Mouse (Mus musculus) adrenal gland, postnatal 14 days (tissue): ENCODE results near the gene Zfand3. TPM values are rescaled to one million over a fixed set of nuclear protein-coding genes. Genes with fewer than 3 reads are reported as not detected.
A peak's percentile ranks its signal among the peaks of the same experiment; 100 is the strongest.

Experiments used
- DNase-seq: peaks from one replicate; pipeline ENCODE4 v3.0.0; 2021; ENCODE audit warnings: mixed read lengths
- total RNA-seq: library from RNA; stranded (reverse); gene quantifications from 2 replicates; pipeline ENCODE4 v1.2.3, GENCODE M21; 2021

The Zfand3 gene
- total RNA-seq, 1 experiment from 2014 or later: 126 TPM

GRCm38 (mm10) chr17:30110678-30111077, 106.1 kb downstream of the Zfand3 start:
- no peak for DNase-seq

GRCm38 (mm10) chr17:30111556-30111955, 107.0 kb downstream of the Zfand3 start:
- DNase-seq: no peak

GRCm38 (mm10) chr17:30112080-30112479, 107.5 kb downstream of the Zfand3 start:
- DNase-seq: no peak

- no peak for DNase-seq
Measured at GRCm38 (mm10) chr17:30112555-30113305, 108.2 kb downstream of the Zfand3 start.

GRCm38 (mm10) chr17:30114761-30115160, 110.2 kb downstream of the Zfand3 start:
- DNase-seq: peak; percentile 31

GRCm38 (mm10) chr17:30116226-30116625, 111.7 kb downstream of the Zfand3 start:
- DNase-seq: peak; percentile 19

- no peak for DNase-seq
Measured at GRCm38 (mm10) chr17:30118036-30118435, 113.5 kb downstream of the Zfand3 start.

GRCm38 (mm10) chr17:30122278-30122677, 117.7 kb downstream of the Zfand3 start:
- no peak for DNase-seq

- DNase-seq: no peak
Measured at GRCm38 (mm10) chr17:30128456-30128855, 123.9 kb downstream of the Zfand3 start.

GRCm38 (mm10) chr17:30129220-30129619, 124.7 kb downstream of the Zfand3 start:
- no peak for DNase-seq

- DNase-seq: no peak
Measured at GRCm38 (mm10) chr17:30130326-30130725, 125.8 kb downstream of the Zfand3 start.

GRCm38 (mm10) chr17:30133641-30134040, 129.1 kb downstream of the Zfand3 start:
- no peak for DNase-seq

- DNase-seq: no peak
Measured at GRCm38 (mm10) chr17:30134955-30135735, 130.6 kb downstream of the Zfand3 start.

GRCm38 (mm10) chr17:30135890-30136289, 131.4 kb downstream of the Zfand3 start:
- no peak for DNase-seq

- no peak for DNase-seq
Measured at GRCm38 (mm10) chr17:30136684-30137083, 132.2 kb downstream of the Zfand3 start.

GRCm38 (mm10) chr17:30137115-30137514, 132.6 kb downstream of the Zfand3 start:
- no peak for DNase-seq

- DNase-seq: peak; percentile 20
Measured at GRCm38 (mm10) chr17:30144114-30144513, 139.6 kb downstream of the Zfand3 start.

GRCm38 (mm10) chr17:30145596-30146149, 141.1 kb downstream of the Zfand3 start:
- no peak for DNase-seq

- no peak for DNase-seq
Measured at GRCm38 (mm10) chr17:30146555-30146954, 142.0 kb downstream of the Zfand3 start.

- no peak for DNase-seq
Measured at GRCm38 (mm10) chr17:30147897-30148296, 143.4 kb downstream of the Zfand3 start.

GRCm38 (mm10) chr17:30148320-30148719, 143.8 kb downstream of the Zfand3 start:
- DNase-seq: peak; percentile 32

GRCm38 (mm10) chr17:30149911-30150310, 145.4 kb downstream of the Zfand3 start:
- DNase-seq: no peak

GRCm38 (mm10) chr17:30154144-30154543, 149.6 kb downstream of the Zfand3 start:
- DNase-seq: no peak
